Mouse (Mus musculus) adrenal gland, postnatal 25 days (tissue): ENCODE measurements around the gene Jagn1. TPM values are rescaled to one million over a fixed set of nuclear protein-coding genes. Genes with fewer than 3 reads are reported as not detected.
A peak's percentile ranks its signal among the peaks of the same experiment; 100 is the strongest.

Experiments used
- DNase-seq: peaks from one replicate; pipeline ENCODE4 v3.0.0; 2021; ENCODE audit warnings: mixed read lengths
- long read RNA-seq: library from polyadenylated mRNA; stranded (forward); transcript quantifications from one replicate; pipeline ENCODE4 v2.0.0, GENCODE M21; 2021
- total RNA-seq: library from RNA; stranded (reverse); gene quantifications from 2 replicates; pipeline ENCODE4 v1.2.3, GENCODE M21; 2021

Gene Jagn1
- 47.5 and 55.0 TPM in 2 replicates for total RNA-seq
- long read RNA-seq, transcript Jagn1-201 (2 exons, 1,201 nt) = major isoform, 65 of 75 reads
- long read RNA-seq, partial matches to known transcripts = 0 of 75 reads
- long read RNA-seq, other reads (novel, unspliced or antisense) = 7 of 75 reads

- peak; percentile 89 for DNase-seq
Measured at GRCm38 (mm10) chr6:113442442-113443090, at the start of gene Jagn1. Jagn1 (plus strand) TSS chr6:113442569.

- DNase-seq = no peak
Measured at GRCm38 (mm10) chr6:113393951-113394350, 48.4 kb upstream of the Jagn1 start.

GRCm38 (mm10) chr6:113394811-113395210, 47.6 kb upstream of the Jagn1 start:
- no peak for DNase-seq

DNA sequence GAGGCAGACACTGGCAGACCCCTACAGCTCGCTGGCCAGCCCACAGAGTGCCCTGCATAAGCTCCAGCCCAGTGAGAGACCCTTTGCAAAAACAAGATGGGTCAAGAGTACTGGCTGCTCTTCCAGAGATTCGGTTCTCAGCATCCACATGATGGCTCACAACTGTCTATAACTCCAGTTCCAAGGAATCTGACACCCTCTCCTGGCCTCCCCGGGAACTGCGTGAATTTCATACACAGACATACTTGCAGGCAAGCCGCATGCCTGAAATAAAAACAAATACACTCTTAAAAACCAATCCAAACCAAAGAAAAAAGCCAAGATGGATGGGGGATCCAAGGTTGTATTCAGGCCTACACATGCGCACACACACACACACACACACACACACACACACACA, 46.9 kb upstream of the Jagn1 start:
- no peak for DNase-seq

GRCm38 (mm10) chr6:113396270-113397030, 45.9 kb upstream of the Jagn1 start:
- no peak for DNase-seq

- DNase-seq = no peak
Measured at GRCm38 (mm10) chr6:113402094-113402493, 40.3 kb upstream of the Jagn1 start.

- no peak for DNase-seq
Measured at GRCm38 (mm10) chr6:113404649-113405448, 37.5 kb upstream of the Jagn1 start.

DNA sequence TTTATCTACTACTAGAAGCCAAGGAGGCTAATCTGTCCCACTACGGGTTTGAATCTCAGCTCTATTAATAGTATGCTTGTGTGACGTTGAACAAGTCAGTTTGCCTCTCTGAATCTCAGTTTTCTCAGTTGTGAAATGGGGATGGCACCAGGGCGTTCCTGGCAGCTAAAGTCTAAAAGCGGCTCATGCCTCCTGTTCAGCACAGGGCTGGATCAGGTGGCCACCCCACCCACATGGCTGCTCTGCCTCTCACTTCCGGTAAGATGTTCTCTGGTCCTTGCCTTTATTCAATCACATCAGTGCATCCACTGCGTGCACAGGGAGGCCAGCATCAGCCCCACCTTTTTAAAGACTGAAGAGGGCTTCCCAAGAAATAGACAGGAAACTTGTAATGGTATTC, 36.9 kb upstream of the Jagn1 start:
- DNase-seq = no peak

- DNase-seq = no peak
Measured at GRCm38 (mm10) chr6:113406683-113407082, 35.7 kb upstream of the Jagn1 start.

DNA sequence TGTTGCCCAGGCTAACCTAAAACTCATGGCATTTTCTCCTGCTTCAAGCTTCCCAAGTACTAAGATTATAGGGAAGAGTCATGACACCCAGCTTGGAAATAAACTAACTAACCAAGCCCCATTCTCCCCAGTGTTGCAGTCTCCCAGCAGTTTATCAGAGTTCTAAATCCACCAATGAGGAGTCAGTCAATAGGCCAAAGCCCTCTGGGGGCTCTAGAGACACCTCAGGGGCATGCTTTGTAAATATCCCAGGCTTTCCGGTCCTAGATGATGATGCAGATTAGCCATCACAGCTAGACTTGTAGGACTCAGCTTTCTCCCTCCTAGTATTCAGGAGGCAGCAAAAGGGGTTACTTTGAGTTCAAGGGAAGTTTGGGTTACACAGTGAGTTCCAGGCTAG, 32.4 kb upstream of the Jagn1 start:
- no peak for DNase-seq

- DNase-seq = no peak
Measured at GRCm38 (mm10) chr6:113416416-113416815, 26.0 kb upstream of the Jagn1 start.

GRCm38 (mm10) chr6:113418441-113419198, 23.7 kb upstream of the Jagn1 start:
- peak; percentile 17 for DNase-seq

- peak; percentile 100 for DNase-seq
Measured at GRCm38 (mm10) chr6:113419199-113419587, 23.2 kb upstream of the Jagn1 start, which contains the start of gene Rpusd3. Rpusd3 (minus strand) TSS chr6:113419340.

GRCm38 (mm10) chr6:113423000-113423399, 19.4 kb upstream of the Jagn1 start:
- DNase-seq = no peak

GRCm38 (mm10) chr6:113424187-113424586, 18.2 kb upstream of the Jagn1 start:
- DNase-seq = no peak

DNA sequence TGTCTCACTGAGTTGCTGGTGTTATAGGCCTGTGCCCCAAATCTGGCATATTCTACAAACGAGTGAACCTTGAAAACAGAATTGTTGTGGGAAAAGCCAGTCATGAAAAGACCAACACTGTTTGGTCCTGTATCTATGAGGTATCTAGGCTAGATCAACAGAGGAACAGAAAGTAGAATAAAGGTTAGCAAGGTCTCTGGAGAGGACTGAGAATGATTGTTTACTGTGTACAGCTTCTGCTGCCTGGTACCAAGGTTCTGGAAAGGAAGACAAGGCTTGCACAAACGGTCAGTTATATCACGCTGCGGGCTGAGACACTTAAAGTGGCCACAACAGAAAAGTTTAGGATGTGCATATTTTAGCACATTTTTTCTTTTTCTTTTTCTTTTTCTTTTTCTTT, 15.7 kb upstream of the Jagn1 start:
- DNase-seq = no peak

GRCm38 (mm10) chr6:113427397-113427796, 15.0 kb upstream of the Jagn1 start:
- DNase-seq = peak; percentile 22

DNA sequence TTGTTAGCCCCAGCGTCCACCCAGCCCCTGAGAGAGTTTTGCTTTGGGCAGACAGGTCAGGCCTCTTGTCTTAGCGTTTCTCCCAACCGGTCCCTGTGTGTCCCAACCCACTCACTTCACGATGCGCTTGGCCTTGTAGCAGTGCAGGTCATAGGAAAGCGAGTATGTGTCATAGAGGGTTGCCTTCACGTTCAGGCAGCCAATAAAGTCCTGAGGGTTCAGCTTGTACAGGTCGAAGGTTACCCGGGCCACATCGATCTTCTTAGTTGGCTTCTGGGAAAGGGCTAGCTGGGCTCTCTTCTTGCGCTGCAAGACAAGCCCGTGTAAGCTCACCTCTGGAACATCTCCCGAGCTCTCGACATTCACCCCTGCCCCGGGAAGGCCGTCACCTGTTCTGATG, 14.4 kb upstream of the Jagn1 start:
- DNase-seq = no peak

DNA sequence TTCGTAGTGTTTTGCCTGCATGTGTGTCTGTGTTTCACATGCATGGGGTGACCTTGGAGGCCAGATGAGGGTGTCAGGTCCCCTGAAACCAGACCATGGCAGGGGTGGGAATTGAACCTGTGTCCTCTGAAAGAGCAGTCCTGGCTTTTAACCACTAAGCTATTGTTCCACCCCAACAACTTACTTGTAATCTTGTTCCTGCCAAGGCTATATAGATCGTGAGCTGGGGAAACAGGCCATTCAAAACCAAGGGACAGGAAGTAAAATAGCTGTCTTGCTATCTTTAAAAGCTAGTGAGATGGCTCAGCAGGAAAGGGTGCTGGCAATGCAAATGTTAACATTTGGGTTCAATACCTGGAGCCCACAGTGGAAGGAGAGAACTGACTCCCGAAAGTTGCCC, 12.4 kb upstream of the Jagn1 start:
- DNase-seq = no peak

GRCm38 (mm10) chr6:113430846-113431245, 11.5 kb upstream of the Jagn1 start:
- no peak for DNase-seq

- no peak for DNase-seq
Measured at GRCm38 (mm10) chr6:113431801-113432200, 10.6 kb upstream of the Jagn1 start.

DNA sequence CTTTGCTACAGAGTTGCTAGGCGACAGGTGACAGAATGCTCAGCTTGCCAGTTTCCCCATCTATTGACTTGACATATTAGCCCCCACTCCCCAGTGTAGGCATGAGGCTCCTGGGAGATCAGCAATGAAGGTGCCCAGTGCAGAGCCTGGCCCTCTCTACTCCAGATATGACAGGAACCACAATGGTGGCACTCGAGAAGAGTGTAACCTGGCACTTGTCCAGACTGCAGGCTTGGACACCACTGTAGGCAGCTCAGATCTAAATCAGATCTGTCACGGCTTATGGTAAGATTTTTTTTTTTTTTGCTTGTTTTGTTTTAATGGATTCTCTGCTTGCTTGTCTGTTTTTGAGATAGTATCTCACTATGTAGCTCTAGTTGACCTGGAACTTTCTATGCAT, 8.7 kb upstream of the Jagn1 start:
- DNase-seq = no peak
